Mouse (Mus musculus) limb, embryonic 10.5 days (tissue): ENCODE data around the gene Gm9903. TPM values are rescaled to one million over a fixed set of nuclear protein-coding genes. Genes with fewer than 3 reads are reported as not detected.

ENCODE experiments used
- DNase-seq: peaks from one replicate; pipeline ENCODE4 v3.0.0-alpha.2; 2017; ENCODE audit warnings: low spot score
- H3K27ac ChIP-seq: fragments of 300-500 bp; sonication (generic); 2 replicates; pipeline ENCODE4 v1.5.1; 2016; ENCODE audit warnings: mild to moderate bottlenecking
- H3K27me3 ChIP-seq: fragments of 300-500 bp; sonication (generic); 2 replicates; pipeline ENCODE4 v1.6.1; 2016; ENCODE audit warnings: low read depth, mild to moderate bottlenecking; ENCODE audit not compliant: poor library complexity, severe bottlenecking
- H3K36me3 ChIP-seq: fragments of 300-500 bp; sonication (generic); 2 replicates; pipeline ENCODE4 v1.6.1; 2016; ENCODE audit warnings: mild to moderate bottlenecking, moderate library complexity
- H3K4me1 ChIP-seq: fragments of 300-500 bp; sonication (generic); 2 replicates; pipeline ENCODE4 v1.6.1; 2016
- H3K4me3 ChIP-seq: fragments of 300-500 bp; sonication (generic); 2 replicates; pipeline ENCODE4 v1.5.1; 2016; ENCODE audit warnings: mild to moderate bottlenecking, moderate library complexity
- H3K9me3 ChIP-seq: fragments of 300-500 bp; sonication (generic); replicated peaks from 2 replicates; pipeline ENCODE4 v1.6.1; 2016; ENCODE audit warnings: mild to moderate bottlenecking
- WGBS: fragments of 180-500 bp; shearing (Covaris S2); methylation state at CpG from one replicate; pipeline ENCODE4 v1.1.7; 2016; 5-methylcytosine and 5-hydroxymethylcytosine counted together
- polyA plus RNA-seq: library from polyadenylated mRNA; unstranded; fragments of >200 nt; fragmentation: Nextera tagmentation; extraction: Ambion mirVana; gene quantifications from 2 replicates; pipeline ENCODE4 v1.2.1, GENCODE M21; 2016

The Gm9903 gene
- polyA plus RNA-seq, 1 experiment from 2014 or later, result 0.91 TPM

DNA sequence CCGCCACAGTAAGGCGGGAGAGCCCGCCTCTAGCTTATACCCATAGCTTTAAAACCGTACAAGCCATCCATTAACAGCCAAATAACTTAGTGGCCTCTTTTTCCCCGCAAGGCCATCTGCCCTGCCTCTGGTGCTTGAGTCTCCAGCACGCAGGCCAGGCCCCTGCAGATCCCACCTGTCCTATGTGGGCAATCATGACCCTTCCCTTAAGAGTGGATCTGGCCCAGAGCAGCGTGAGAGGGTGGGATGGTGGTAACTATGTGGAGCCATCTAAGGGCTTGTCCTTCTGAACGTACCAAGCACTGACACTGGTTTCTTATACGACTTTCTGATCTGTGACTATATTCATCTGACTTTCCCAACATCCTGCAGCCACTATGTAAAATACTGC lies 23.1 kb downstream of the Gm9903 start:
- WGBS, result 3% methylated on average over 9 of the region's 9 CpGs
- peaks cover 54% of the 10 kb centered on the region for H3K36me3 ChIP-seq
- H3K4me1 ChIP-seq, result peaks cover 44% of the 10 kb centered on the region

DNA sequence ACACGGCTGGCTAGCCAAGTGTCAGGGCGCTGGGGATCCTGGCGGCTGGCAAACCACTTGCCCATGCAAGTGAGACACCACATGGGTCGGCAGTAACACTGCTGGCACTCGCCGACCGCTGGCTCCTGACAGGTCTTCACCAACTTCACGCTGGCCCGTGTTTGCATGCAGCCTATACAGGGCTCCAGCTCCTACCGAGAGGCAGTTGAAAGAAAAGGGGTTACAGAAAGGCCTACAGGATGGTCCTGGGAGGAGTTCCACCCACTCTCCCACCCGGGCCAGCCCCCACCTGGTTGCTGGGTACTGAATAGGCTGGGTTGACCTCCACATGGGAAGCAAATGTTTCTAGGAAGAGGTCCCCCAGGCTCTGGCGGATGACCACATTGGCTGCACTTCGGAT lies 24.7 kb downstream of the Gm9903 start:
- Histone ChIP-seq H3K36me3 (peaks cover 40% of the 10 kb centered on the region), H3K27me3 (no peaks in the 10 kb centered on the region), H3K4me3 (no peak overlapping the region), H3K4me1 (peaks cover 48% of the 10 kb centered on the region), H3K9me3 (no peaks in the 10 kb centered on the region), H3K27ac (no peak overlapping the region)
- DNase-seq, result no peak
- WGBS, result 94% methylated on average over 13 of the region's 13 CpGs

More for the DNA sequence above, 23.1 kb downstream of the Gm9903 start:
- Histone ChIP-seq H3K27ac (peak overlapping the region; percentile 99), H3K27me3 (no peaks in the 10 kb centered on the region), H3K9me3 (no peaks in the 10 kb centered on the region), H3K4me3 (peak overlapping the region; percentile 82)
- DNase-seq, result no peak

- Histone ChIP-seq H3K9me3 (no peaks in the 10 kb centered on the region), H3K36me3 (peaks cover 36% of the 10 kb centered on the region), H3K27me3 (no peaks in the 10 kb centered on the region), H3K4me3 (no peak overlapping the region), H3K4me1 (peaks cover 51% of the 10 kb centered on the region), H3K27ac (no peak overlapping the region)
- WGBS, result 91% methylated on average over 10 of the region's 10 CpGs
- DNase-seq, result no peak
These were observed 25.6 kb downstream of the Gm9903 start for GRCm38 (mm10) chr5:33655251-33655840.

DNA sequence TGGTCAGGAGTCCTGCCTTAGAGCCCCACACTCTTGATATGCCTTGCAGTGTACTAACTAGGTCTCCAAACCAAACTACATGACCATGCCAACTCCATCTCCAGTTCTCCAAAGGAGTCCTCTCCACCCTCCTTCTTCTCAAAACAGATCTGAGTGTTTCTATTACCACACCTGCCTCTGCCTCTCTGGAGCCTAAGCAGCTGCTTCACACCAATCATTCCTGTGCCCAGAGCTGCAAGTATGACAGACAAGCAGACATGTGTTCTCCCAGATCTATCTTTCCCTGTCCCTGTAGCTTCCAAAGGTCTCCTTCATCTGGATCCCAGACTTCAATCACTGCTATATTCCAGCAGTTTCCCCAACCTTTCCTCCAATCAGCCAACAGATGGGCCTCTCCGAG lies 27.0 kb downstream of the Gm9903 start:
- H3K4me1 ChIP-seq, result peaks cover 48% of the 10 kb centered on the region
- peak overlapping the region; percentile 94 for H3K27ac ChIP-seq
- H3K36me3 ChIP-seq, result peaks cover 48% of the 10 kb centered on the region
- H3K27me3 ChIP-seq, result no peaks in the 10 kb centered on the region
- no peaks in the 10 kb centered on the region for H3K9me3 ChIP-seq
- DNase-seq, result no peak
- WGBS, result 38% methylated on average over 1 of the region's 1 CpGs
- H3K4me3 ChIP-seq, result peak overlapping the region; percentile 77

DNA sequence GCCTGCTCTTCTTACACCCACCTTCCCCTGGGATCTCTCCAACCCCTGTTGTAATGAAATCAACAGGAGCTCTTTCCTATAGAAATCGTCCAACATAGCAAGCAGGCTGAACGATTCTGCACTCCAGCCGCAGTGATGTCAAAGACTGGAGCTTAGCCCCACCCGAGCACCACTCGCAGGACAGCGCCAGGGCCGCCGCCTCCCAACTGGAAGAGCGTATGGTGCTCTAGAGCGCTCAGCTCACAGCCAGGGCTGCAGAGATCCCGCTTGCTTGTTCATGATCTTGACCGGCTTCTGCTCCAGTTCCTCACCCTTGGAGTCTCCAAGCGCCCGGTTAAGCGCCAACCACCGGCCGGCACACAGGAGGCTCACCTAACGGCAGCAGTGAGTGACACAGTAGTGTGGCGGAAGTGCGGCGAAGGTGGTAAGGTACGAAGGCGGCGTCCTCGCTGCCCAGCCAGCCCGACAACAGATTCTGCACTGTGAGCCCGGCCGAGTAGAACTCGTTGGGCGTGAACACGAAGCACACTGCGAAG lies 27.6 kb downstream of the Gm9903 start:
- Histone ChIP-seq H3K27ac (peak overlapping the region; percentile 94), H3K9me3 (no peaks in the 10 kb centered on the region), H3K36me3 (peaks cover 53% of the 10 kb centered on the region), H3K4me1 (peaks cover 48% of the 10 kb centered on the region), H3K27me3 (no peaks in the 10 kb centered on the region), H3K4me3 (peak overlapping the region; percentile 77)
- under 1% methylated on average over 32 of the region's 32 CpGs for WGBS
- DNase-seq, result no peak

- H3K4me1 ChIP-seq, result peaks cover 43% of the 10 kb centered on the region
- no peaks in the 10 kb centered on the region for H3K9me3 ChIP-seq
- H3K27me3 ChIP-seq, result no peaks in the 10 kb centered on the region
- peak within 1 kb of the TSS; percentile 94 for H3K27ac ChIP-seq
- H3K4me3 ChIP-seq, result peak within 1 kb of the TSS; percentile 77
- under 1% methylated on average over 60 of the region's 60 CpGs for WGBS
- H3K36me3 ChIP-seq, result peaks cover 60% of the 10 kb centered on the region
- DNase-seq, result peak; percentile 98
These were observed 28.3 kb downstream of the Gm9903 start, which contains the start of the genes Tacc3 and Tmem129 for GRCm38 (mm10) chr5:33657787-33658663. Gene Tacc3 (plus strand): TSS chr5:33658128. Gene Tmem129 (minus strand): TSS chr5:33658416.

- H3K4me1 ChIP-seq, result peaks cover 38% of the 10 kb centered on the region
- 0% methylated on average over 26 of the region's 26 CpGs for WGBS
- DNase-seq, result no peak
- H3K36me3 ChIP-seq, result peaks cover 59% of the 10 kb centered on the region
- peak overlapping the region; percentile 77 for H3K4me3 ChIP-seq
- no peaks in the 10 kb centered on the region for H3K27me3 ChIP-seq
- no peaks in the 10 kb centered on the region for H3K9me3 ChIP-seq
- H3K27ac ChIP-seq, result peak overlapping the region; percentile 94
These were observed 28.9 kb downstream of the Gm9903 start for GRCm38 (mm10) chr5:33658664-33659050.

DNA sequence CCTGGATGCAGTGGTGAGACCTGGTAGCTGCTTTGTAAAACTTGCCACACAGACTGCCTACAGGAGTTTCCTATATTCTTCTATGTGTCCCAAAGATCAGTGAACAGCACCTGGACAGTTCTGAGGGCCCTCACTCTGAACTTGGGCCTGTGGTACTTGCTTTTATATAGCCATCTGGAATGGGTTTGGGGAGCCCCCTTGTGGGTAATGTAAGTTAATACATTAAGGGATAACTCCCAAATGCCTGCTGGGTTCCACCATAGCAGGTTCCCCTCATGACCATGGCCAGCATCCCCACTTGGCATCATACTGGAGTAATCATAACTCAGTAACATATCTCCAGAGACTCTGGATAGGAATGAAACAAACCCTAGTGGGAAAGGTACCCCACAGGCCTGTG lies 38.5 kb downstream of the Gm9903 start:
- no peak overlapping the region for H3K4me3 ChIP-seq
- no peaks in the 10 kb centered on the region for H3K27me3 ChIP-seq
- H3K27ac ChIP-seq, result no peak overlapping the region
- no peak for DNase-seq
- no peaks in the 10 kb centered on the region for H3K4me1 ChIP-seq
- H3K36me3 ChIP-seq, result peaks cover 98% of the 10 kb centered on the region
- H3K9me3 ChIP-seq, result no peaks in the 10 kb centered on the region

- no peak for DNase-seq
- Histone ChIP-seq H3K36me3 (peaks cover 80% of the 10 kb centered on the region), H3K4me1 (0 out of 2 replicates have a peak, but pooled peaks cover 6% of the 10 kb centered on the region), H3K27me3 (no peaks in the 10 kb centered on the region), H3K9me3 (no peaks in the 10 kb centered on the region), H3K4me3 (no peak overlapping the region), H3K27ac (no peak overlapping the region)
- WGBS, result 87% methylated on average over 5 of the region's 5 CpGs
These were observed 41.9 kb downstream of the Gm9903 start for GRCm38 (mm10) chr5:33671659-33672058.

DNA sequence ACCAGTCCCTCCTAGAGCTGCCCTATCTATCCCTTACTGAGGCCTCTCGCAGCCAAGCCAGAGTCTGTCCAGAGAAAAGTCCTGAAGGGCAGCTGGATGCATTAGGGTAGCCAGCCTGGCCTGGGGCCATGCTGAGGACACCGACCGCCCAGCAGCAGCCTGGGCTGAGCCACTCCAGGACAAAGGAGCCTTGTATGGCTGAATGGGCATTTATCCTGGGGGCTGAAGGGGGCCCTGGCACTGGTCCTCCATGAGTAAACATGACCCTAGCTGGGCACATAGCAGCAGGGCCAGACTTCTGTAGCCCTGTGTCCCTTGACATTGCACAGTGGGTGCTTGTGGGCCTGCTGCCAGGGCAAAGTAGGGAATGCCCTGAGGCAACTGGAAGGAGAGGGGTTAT lies 44.7 kb downstream of the Gm9903 start:
- Histone ChIP-seq H3K4me1 (0 out of 2 replicates have a peak, but pooled peaks cover 10% of the 10 kb centered on the region), H3K27ac (no peak overlapping the region), H3K36me3 (peaks cover 52% of the 10 kb centered on the region), H3K4me3 (no peak overlapping the region), H3K9me3 (no peaks in the 10 kb centered on the region), H3K27me3 (no peaks in the 10 kb centered on the region)
- 86% methylated on average over 3 of the region's 3 CpGs for WGBS
- no peak for DNase-seq

- Histone ChIP-seq H3K27me3 (no peaks in the 10 kb centered on the region), H3K27ac (no peak overlapping the region), H3K36me3 (peaks cover 37% of the 10 kb centered on the region), H3K4me1 (peaks cover 11% of the 10 kb centered on the region), H3K9me3 (no peaks in the 10 kb centered on the region), H3K4me3 (no peak overlapping the region)
- peak; percentile 76 for DNase-seq
- WGBS, result 0% methylated on average over 1 of the region's 1 CpGs
These were observed 46.2 kb downstream of the Gm9903 start for GRCm38 (mm10) chr5:33675964-33676363.

DNA sequence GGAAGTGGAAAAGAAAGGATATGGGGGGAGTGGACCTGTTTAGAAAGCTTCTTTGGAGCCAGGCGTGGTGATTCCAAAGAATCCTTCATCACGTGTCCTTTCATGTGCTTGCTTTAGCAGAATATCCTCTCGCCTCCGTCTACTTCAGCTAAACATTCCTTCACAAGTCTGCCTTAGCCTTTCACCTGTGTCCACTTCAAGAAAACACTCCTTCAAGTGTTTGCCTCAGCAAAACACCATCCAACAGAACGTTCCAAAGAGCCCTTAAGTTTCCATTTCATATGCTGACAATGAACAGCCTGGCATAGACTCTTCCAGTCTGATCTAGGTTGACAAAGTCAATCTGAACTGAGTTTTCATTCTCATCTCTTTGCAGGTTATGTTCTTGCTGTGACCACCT lies 48.5 kb downstream of the Gm9903 start:
- Histone ChIP-seq H3K9me3 (no peaks in the 10 kb centered on the region), H3K27ac (no peak overlapping the region), H3K36me3 (peaks cover 14% of the 10 kb centered on the region), H3K27me3 (no peaks in the 10 kb centered on the region), H3K4me1 (peaks cover 18% of the 10 kb centered on the region), H3K4me3 (no peak overlapping the region)
- 87% methylated on average over 5 of the region's 5 CpGs for WGBS
- DNase-seq, result no peak

DNA sequence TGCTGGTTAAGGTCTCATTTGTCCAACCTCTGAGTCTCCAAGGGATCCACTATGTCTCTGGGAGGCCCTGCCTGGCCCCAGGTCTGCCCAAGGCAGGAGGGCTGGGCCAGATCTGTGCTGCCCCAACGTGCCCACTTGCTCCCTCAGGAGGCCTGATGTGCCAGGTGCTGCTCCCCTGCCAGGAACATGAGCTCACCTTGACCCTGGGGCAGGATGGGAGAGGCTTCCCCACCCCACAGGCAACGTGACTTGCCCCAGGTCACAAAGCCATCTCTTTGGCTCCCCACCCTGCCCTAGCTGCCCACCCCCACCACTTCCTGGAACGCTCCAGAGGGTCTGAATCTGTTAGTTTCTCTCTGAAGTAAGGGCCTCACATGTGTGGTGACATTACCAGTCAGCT lies 51.3 kb downstream of the Gm9903 start:
- WGBS, result 62% methylated on average over 3 of the region's 3 CpGs
- peak overlapping the region; percentile 57; the same call in 1 of the 2 replicates for H3K27ac ChIP-seq

More for the DNA sequence above, 51.3 kb downstream of the Gm9903 start:
- Histone ChIP-seq H3K4me3 (no peak overlapping the region), H3K9me3 (no peaks in the 10 kb centered on the region), H3K27me3 (no peaks in the 10 kb centered on the region), H3K4me1 (peaks cover 17% of the 10 kb centered on the region), H3K36me3 (no peaks in the 10 kb centered on the region)
- DNase-seq, result no peak
